Mouse (Mus musculus) adrenal gland, postnatal 10 days (tissue): ENCODE data around the gene Ska3. TPM values are rescaled to one million over a fixed set of nuclear protein-coding genes. Genes with fewer than 3 reads are reported as not detected.

ENCODE experiments used
- DNase-seq: peaks from one replicate; pipeline ENCODE4 v3.0.0; 2021; ENCODE audit warnings: mixed read lengths
- microRNA-seq: library from miRNA; unstranded; fragments of <30 nt; microRNA quantifications from one replicate; pipeline ENCODE4 v1.2.0, GENCODE M21; 2021
- total RNA-seq, 2 experiments: library from RNA; stranded (reverse); gene quantifications; 2 replicates each; pipeline ENCODE4 v1.2.3; 2021

Gene Ska3
- total RNA-seq, 2 experiments from 2014 or later = 3.6 to 5.6 TPM

DNA sequence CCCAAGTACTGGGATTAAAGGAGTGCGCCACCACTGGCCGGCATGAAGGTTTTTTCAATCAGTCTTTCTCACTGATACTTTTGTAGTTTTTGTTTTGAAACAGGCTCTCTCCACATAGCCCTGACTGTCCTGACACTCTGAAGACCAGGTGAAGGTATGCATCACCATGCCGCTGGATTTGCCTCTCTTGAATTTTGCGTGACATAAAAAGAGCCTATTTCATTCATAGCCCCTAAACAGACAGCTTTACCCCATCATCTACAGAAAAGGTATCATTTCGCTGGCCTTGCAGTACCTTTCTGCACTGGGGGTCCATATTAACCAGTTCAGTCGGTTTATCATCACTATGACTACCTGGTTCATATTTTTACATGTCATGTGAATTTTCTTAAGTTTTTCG is 28.4 kb downstream of the Ska3 start:
- DNase-seq = peak; percentile 13

GRCm38 (mm10) chr14:57791171-57791570 is 34.8 kb downstream of the Ska3 start:
- no peak for DNase-seq

DNA sequence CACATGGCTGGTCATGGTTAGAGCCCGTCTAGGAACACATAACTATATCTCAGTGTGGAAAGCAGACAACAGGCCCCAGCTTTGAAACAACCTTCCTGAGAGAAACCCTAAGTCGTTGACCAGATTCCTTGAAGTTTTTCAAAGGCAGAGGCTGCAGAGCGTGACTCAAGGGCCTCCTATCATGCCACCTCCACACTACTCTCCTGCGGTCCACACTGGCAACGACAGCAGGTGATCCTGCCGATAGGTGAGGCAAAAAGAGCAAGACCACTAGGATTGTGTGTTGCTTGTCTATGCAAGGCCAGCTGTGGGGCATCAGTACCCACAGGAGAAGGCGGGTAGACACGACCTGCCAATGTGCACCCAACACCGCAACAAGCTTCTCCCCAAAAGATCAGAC is 36.2 kb downstream of the Ska3 start:
- DNase-seq = no peak

DNA sequence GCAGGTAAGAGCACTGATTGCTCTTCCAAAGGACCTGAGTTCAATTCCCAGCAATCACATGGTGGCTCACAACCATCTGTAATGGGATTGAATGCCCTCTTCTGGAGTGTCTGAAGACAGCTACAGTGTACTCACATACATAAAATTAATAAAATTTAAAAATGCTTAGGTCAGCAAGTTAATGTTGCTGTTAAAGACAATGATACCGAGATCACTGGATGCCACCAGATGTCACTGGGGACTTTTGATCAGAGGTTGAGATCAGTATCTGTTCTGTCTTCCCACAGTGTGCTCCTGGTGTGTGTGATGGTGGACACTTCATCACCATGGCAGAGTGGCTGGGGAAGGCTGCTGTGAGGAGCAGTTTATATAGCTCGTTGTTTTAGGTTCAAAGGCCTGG is 36.7 kb downstream of the Ska3 start:
- no peak for DNase-seq

GRCm38 (mm10) chr14:57787406-57787805 is 38.6 kb downstream of the Ska3 start:
- no peak for DNase-seq

- no peak for DNase-seq
Measured at GRCm38 (mm10) chr14:57772157-57772815, 53.7 kb downstream of the Ska3 start.

- DNase-seq = no peak
Measured at GRCm38 (mm10) chr14:57769102-57769501, 56.9 kb downstream of the Ska3 start.

DNA sequence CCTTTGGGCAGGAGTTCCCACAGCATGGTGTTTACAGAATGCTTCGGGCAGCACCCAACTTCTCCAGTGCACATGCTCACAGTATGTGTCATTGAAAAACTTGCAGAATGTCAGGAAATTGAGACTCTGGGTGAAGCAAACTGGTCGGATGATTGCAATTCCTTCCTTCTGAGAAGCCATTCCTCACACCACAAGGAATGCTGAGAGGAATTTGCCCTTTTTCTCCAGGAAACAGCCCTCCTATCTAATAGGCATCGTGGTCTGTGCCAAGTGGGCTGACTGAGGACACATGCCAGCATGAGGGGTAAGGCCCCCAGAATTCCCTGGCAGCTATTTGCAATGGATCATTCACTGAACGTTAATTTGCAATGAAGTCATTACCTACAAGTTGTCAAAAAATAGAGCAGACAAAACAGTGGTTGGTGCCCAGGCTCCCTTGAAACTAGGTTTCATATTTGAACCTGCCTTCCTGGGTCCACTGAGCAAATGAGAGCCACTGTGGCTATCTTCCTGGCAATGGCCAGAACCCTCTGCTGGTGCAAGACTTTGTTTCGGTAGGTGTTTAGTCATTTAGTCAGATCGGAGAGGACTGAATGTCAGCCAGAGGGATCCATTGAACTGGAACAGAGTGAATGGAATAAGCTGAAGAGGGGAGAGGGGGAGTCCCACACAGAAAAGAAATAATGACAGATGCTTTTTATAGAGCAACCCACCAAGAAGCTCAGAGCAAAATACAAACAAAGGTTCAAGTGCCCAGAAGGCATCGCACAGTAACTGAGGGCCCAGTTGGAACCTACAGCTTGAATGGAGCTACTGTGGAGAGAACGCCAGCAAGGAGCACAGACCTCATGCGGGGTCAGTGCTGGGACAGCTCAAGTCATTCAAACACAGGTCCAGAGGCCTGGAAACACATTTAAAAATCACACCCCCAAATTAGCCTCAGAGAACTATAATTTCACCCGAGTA is 65.3 kb downstream of the Ska3 start:
- DNase-seq = no peak

DNA sequence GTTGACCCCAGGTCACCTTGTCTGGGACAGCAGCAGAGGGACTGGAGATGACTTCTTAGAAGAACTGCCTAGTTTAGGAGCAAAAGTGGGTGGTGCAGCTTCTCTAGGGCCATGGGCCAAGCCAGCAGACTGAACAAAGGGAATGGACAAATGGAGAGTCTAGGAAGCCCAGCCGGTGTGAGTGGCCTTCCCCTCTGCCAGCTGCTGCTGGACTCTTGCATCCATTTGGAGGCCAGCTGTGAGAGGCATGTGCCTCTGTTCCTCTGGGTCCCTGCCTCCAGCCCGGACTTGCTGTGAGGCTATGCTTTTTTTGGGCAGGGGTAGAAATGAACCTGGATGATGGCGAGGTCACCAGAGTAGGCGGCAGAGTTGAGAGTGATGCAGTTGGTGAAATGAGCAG is 67.7 kb downstream of the Ska3 start, which contains the start of gene Lats2:
TSS of gene Lats2 (minus strand) at position 152 of the 400 bp plus-strand sequence.
- no peak for DNase-seq

Small RNAs within 50 kb of the gene (microRNA-seq; reads per million reads assigned to microRNA genes)
- 2.8 reads per million for gene Mir3077

Other genes starting within 250 kb of the Ska3 start
- 10 to 100 TPM; 20.7 to 28.1 TPM for gene Xpo4, start 160.8 kb downstream of the Ska3 start, total RNA-seq
- gene Gm49361, start 80.1 kb downstream of the Ska3 start, total RNA-seq = 1 to 10 TPM in 1 of 2 experiments, under 1 TPM in 1; 0.94 to 3.9 TPM
- 10 to 100 TPM; 33.6 to 34.4 TPM for gene Lats2, start 67.8 kb downstream of the Ska3 start, total RNA-seq
- 10 to 100 TPM; 55.4 to 75.9 TPM for gene Sap18, start 28.0 kb downstream of the Ska3 start, total RNA-seq
- gene Mrpl57, start within 50 bp of the Ska3 start, total RNA-seq = 100 to 1,000 TPM; 109 to 115 TPM
- gene Zdhhc20, start 64.1 kb upstream of the Ska3 start, total RNA-seq = 10 to 100 TPM; 33.3 to 40.0 TPM
- 10 to 100 TPM; 55.6 to 60.8 TPM for gene Micu2, start 173.1 kb upstream of the Ska3 start, total RNA-seq
- gene Fgf9, start 244.4 kb upstream of the Ska3 start, total RNA-seq = 10 to 100 TPM; 14.7 to 14.8 TPM